ENCODE assay signal across 10 mouse cellular contexts in genomic region chr6:72981851-72982250, GRCm38 (mm10). TPM values are rescaled to one million over a fixed set of nuclear protein-coding genes. Genes with fewer than 3 reads are reported as not detected.
DNase-seq lines count a peak whose midpoint lies in the region; ATAC-seq and TF ChIP-seq lines count a peak whose summit lies in the region.
"Had no signal": no experiment of that assay in that cellular context is flagged by ENCODE, and none has a peak within 500 bp of the region (broad histone marks: within the 10 kb centered on the region; RNA-seq: fewer than 3 reads in every experiment).

No protein-coding gene starts in this region.

- no peak for ATAC-seq in heart, embryonic 11.5 days (replicated peaks; ENCODE audit: insufficient number of reproducible peaks, low FRiP score, low TSS enrichment)
- no peak for ATAC-seq in heart, embryonic 13.5 days (ENCODE audit: extremely low read depth, insufficient number of reproducible peaks, low FRiP score, low TSS enrichment)
- ATAC-seq in limb, embryonic 12.5 days (ENCODE audit: insufficient number of reproducible peaks, insufficient read depth, low FRiP score, low TSS enrichment, low read depth): no peak

- no peak overlapping the region for H3K4me2 ChIP-seq in heart, embryonic 11.5 days
- 0 out of 2 replicates have a peak overlapping the region, but pooled peaks have one; percentile 20 for H3K4me2 ChIP-seq in heart, embryonic 13.5 days
- peak overlapping the region; percentile 23; the same call in 1 of the 2 replicates for H3K4me2 ChIP-seq in limb, embryonic 12.5 days
- H3K4me2 ChIP-seq: stomach, embryonic 15.5 days had no signal

- H3K4me1 ChIP-seq in heart, adult 2 months (ENCODE audit: control insufficient read depth, insufficient read depth, low read length): peaks cover 9% of the 10 kb centered on the region
- H3K4me1 ChIP-seq in heart, embryonic 11.5 days (ENCODE audit: control insufficient read depth, insufficient read depth, low read length): 0 out of 2 replicates have a peak, but pooled peaks cover 9% of the 10 kb centered on the region
- H3K4me1 ChIP-seq in heart, embryonic 13.5 days: peaks cover 18% of the 10 kb centered on the region
- H3K4me1 ChIP-seq in limb, embryonic 12.5 days (replicated peaks): peaks cover 26% of the 10 kb centered on the region

- H3K27ac ChIP-seq in heart, adult 2 months: peak overlapping the region; percentile 74
- no peak overlapping the region for H3K27ac ChIP-seq in heart, embryonic 11.5 days (ENCODE audit: low read depth, low read length)
- peak overlapping the region; percentile 66; the same call in 1 of the 2 replicates for H3K27ac ChIP-seq in heart, embryonic 13.5 days (replicated peaks)
- H3K27ac ChIP-seq in limb, embryonic 12.5 days: peak overlapping the region; percentile 84; the same call in 1 of the 2 replicates

- intact Hi-C loops in heart, adult 2 months (cut with DNase I): loop anchor here (2.0 kb wide), 1 partner anchor 23 kb away; the partner anchor contains the start of gene Tmsb10
- intact Hi-C loops in left cerebral cortex, postnatal 36 days (cut with DNase I): no loop called here

- H3K9me3 ChIP-seq in heart, embryonic 11.5 days (replicated peaks; ENCODE audit: control insufficient read depth, low read length): no peaks in the 10 kb centered on the region
- H3K9me3 ChIP-seq in heart, embryonic 13.5 days: no peaks in the 10 kb centered on the region
- H3K9me3 ChIP-seq in limb, embryonic 12.5 days: no peaks in the 10 kb centered on the region
- H3K9me3 ChIP-seq: stomach, embryonic 15.5 days had no signal

- 29% methylated on average over 6 of the region's 6 CpGs for WGBS in heart, adult 2 months
- WGBS in heart, embryonic 11.5 days (ENCODE audit: insufficient replicate concordance): 59% methylated on average over 6 of the region's 6 CpGs
- 46% methylated on average over 6 of the region's 6 CpGs for WGBS in heart, embryonic 13.5 days
- 41% methylated on average over 6 of the region's 6 CpGs for WGBS in limb, embryonic 12.5 days

- no peaks in the 10 kb centered on the region for H3K36me3 ChIP-seq in heart, adult 2 months (ENCODE audit: control insufficient read depth, insufficient read depth, low read length)
- H3K36me3 ChIP-seq in heart, embryonic 11.5 days (ENCODE audit: control insufficient read depth, insufficient read depth, low read length): no peaks in the 10 kb centered on the region
- H3K36me3 ChIP-seq in heart, embryonic 13.5 days: no peaks in the 10 kb centered on the region
- no peaks in the 10 kb centered on the region for H3K36me3 ChIP-seq in limb, embryonic 12.5 days
- H3K36me3 ChIP-seq: stomach, embryonic 15.5 days had no signal

- no peaks in the 10 kb centered on the region for H3K27me3 ChIP-seq in heart, adult 2 months (ENCODE audit: control insufficient read depth, insufficient read depth, low read length)
- H3K27me3 ChIP-seq in heart, embryonic 11.5 days (ENCODE audit: control insufficient read depth, insufficient read depth, low read length): no peaks in the 10 kb centered on the region
- H3K27me3 ChIP-seq in heart, embryonic 13.5 days (replicated peaks): no peaks in the 10 kb centered on the region
- H3K27me3 ChIP-seq in limb, embryonic 12.5 days: no peaks in the 10 kb centered on the region
- H3K27me3 ChIP-seq: stomach, embryonic 15.5 days had no signal

- peak; percentile 39 to 48 for DNase-seq in heart, adult 2 months
- peak; percentile 61 for DNase-seq in CD4-positive helper T cell, adult 2 months (ENCODE audit: low read depth, low spot score)
- DNase-seq in left cerebral cortex, postnatal 36 days (ENCODE audit: low spot score in 2 of 2): no peak
- DNase-seq in adrenal gland, postnatal 25 days: no peak
- DNase-seq in natural killer cell, adult 2 months (ENCODE audit: low spot score in 2 of 2): no peak
- DNase-seq: cerebellum, postnatal 25 days had no signal

- no peak for TF ChIP-seq CTCF in heart, adult 2 months (IDR thresholded peaks at IDR 0.05)

- no peak overlapping the region for H3K4me3 ChIP-seq in heart, adult 2 months
- no peak overlapping the region for H3K4me3 ChIP-seq in heart, embryonic 11.5 days (ENCODE audit: low read depth, low read length)
- no peak overlapping the region for H3K4me3 ChIP-seq in heart, embryonic 13.5 days
- H3K4me3 ChIP-seq in limb, embryonic 12.5 days (replicated peaks): no peak overlapping the region
- H3K4me3 ChIP-seq: stomach, embryonic 15.5 days had no signal

- TF ChIP-seq POLR2A in heart, adult 2 months (IDR thresholded peaks at IDR 0.05; ENCODE audit: insufficient read depth, low read depth, low read length): no peak

- no peak overlapping the region for H3K9ac ChIP-seq in heart, adult 2 months (ENCODE audit: low read depth, low read length)
- H3K9ac ChIP-seq in heart, embryonic 11.5 days (ENCODE audit: low read depth, low read length): no peak overlapping the region
- no peak overlapping the region for H3K9ac ChIP-seq in heart, embryonic 13.5 days
- no peak overlapping the region for H3K9ac ChIP-seq in limb, embryonic 12.5 days (replicated peaks)
- H3K9ac ChIP-seq: stomach, embryonic 15.5 days had no signal

- TF ChIP-seq EP300 in heart, adult 2 months (IDR thresholded peaks at IDR 0.05; ENCODE audit: insufficient read depth, low read depth, low read length): no peak

- H3K79me2 ChIP-seq in heart, adult 2 months (replicated peaks; ENCODE audit: control insufficient read depth, insufficient read depth, low read length): no peaks in the 10 kb centered on the region

RNA-seq across cellular contexts. Expression of gene Tmsb10, which starts 23.3 kb away (rescaled TPM):
- 10 to 100 TPM; 73.8 to 96.5 TPM for total RNA-seq in heart, adult 2 months (2021)
- polyA plus RNA-seq in heart, adult 2 months (2012; rRNA removed): 29.8 and 36.4 TPM in 2 replicates
- polyA plus RNA-seq in heart, embryonic 11.5 days (2014; fragmentation: Nextera tagmentation; extraction: Ambion mirVana): 1,975 and 2,031 TPM in 2 replicates
- polyA plus RNA-seq in heart, embryonic 13.5 days (2015; fragmentation: Nextera tagmentation; extraction: Ambion mirVana): 1,351 and 1,381 TPM in 2 replicates
- polyA plus RNA-seq in limb, embryonic 12.5 days (2016; fragmentation: Nextera tagmentation; extraction: Ambion mirVana): 3,675 and 3,954 TPM in 2 replicates
- 100 to 1,000 TPM; 504 to 568 TPM for total RNA-seq in left cerebral cortex, postnatal 36 days (2021)
- 194 and 195 TPM in 2 replicates for total RNA-seq in adrenal gland, postnatal 25 days (2021)

Comparison
In these comparisons a context has a peak if more than half of its experiments do, and no peak if none do; other contexts are left out.
1. RNA of gene Tmsb10, which starts 23.3 kb away (polyA plus RNA-seq): 3,675 to 3,954 TPM in limb, embryonic 12.5 days, 1,975 to 2,031 TPM in heart, embryonic 11.5 days and 1,351 to 1,381 TPM in heart, embryonic 13.5 days; 29.8 to 36.4 TPM in heart, adult 2 months; every median in the first group is over 10 times any median in the second.
2. DNase-seq: peak in heart, adult 2 months (2 of 2) and CD4-positive helper T cell, adult 2 months (single experiment); none in left cerebral cortex, postnatal 36 days (0 of 2), adrenal gland, postnatal 25 days (single experiment) and natural killer cell, adult 2 months (0 of 2).